Mouse (Mus musculus) heart, embryonic 14.5 days (tissue): ENCODE data around the gene Atp6v1f. TPM values are rescaled to one million over a fixed set of nuclear protein-coding genes. Genes with fewer than 3 reads are reported as not detected.

Experiments
- ATAC-seq: fragments of 200-750 bp; cut with Nextera tagmentation; 2 replicates; pipeline ENCODE4 v1.8.0; 2017; ENCODE audit warnings: low read depth, moderate TSS enrichment; ENCODE audit not compliant: insufficient number of reproducible peaks, insufficient read depth, low FRiP score
- H3K27ac ChIP-seq, 2 experiments: fragments of 200-500 bp in 1 of 2; fragments of 300-500 bp in 1 of 2; sonication (generic) in 1 of 2; replicated peaks in 1 of 2; 2 replicates each; pipeline ENCODE4 v1.5.1; 2012 to 2014; ENCODE audit warnings: low read depth in 2 of 2, low read length in 2 of 2, control low read depth in 1 of 2, mild to moderate bottlenecking in 1 of 2, mixed read lengths in 1 of 2; ENCODE audit not compliant: control insufficient read depth in 1 of 2, insufficient read depth in 1 of 2
- H3K27me3 ChIP-seq: fragments of 300-500 bp; sonication (generic); 2 replicates; pipeline ENCODE4 v1.6.1; 2014; ENCODE audit warnings: mild to moderate bottlenecking, low read length, control low read depth; ENCODE audit not compliant: control insufficient read depth, insufficient read depth
- H3K36me3 ChIP-seq: fragments of 300-500 bp; sonication (generic); 2 replicates; pipeline ENCODE4 v1.6.1; 2014; ENCODE audit warnings: mild to moderate bottlenecking, control low read depth, low read length, mixed read lengths; ENCODE audit not compliant: control insufficient read depth, insufficient read depth
- H3K4me1 ChIP-seq, 2 experiments: fragments of 200-500 bp in 1 of 2; fragments of 300-500 bp in 1 of 2; sonication (generic) in 1 of 2; 2 replicates each; pipeline ENCODE4 v1.6.1; 2012 to 2014; ENCODE audit warnings: low read length in 2 of 2, control low read depth in 1 of 2, mixed read lengths in 1 of 2; ENCODE audit not compliant: control insufficient read depth in 2 of 2, insufficient read depth in 2 of 2
- H3K4me2 ChIP-seq: fragments of 300-500 bp; sonication (generic); 2 replicates; pipeline ENCODE4 v1.6.1; 2014; ENCODE audit warnings: mild to moderate bottlenecking, low read length
- H3K4me3 ChIP-seq, 2 experiments: fragments of 200-500 bp in 1 of 2; fragments of 300-500 bp in 1 of 2; sonication (generic) in 1 of 2; 2 replicates each; pipeline ENCODE4 v1.5.1; 2012 to 2014; ENCODE audit warnings: low read length in 2 of 2, mild to moderate bottlenecking in 2 of 2, control low read depth in 1 of 2, low read depth in 1 of 2, moderate library complexity in 1 of 2; ENCODE audit not compliant: control insufficient read depth in 1 of 2, insufficient read depth in 1 of 2
- H3K9ac ChIP-seq: fragments of 300-500 bp; sonication (generic); 2 replicates; pipeline ENCODE4 v1.6.1; 2014; ENCODE audit warnings: mild to moderate bottlenecking, low read length
- H3K9me3 ChIP-seq: fragments of 300-500 bp; sonication (generic); 2 replicates; pipeline ENCODE4 v1.6.1; 2016; ENCODE audit warnings: low read length, control low read depth; ENCODE audit not compliant: control insufficient read depth
- WGBS: fragments of 180-500 bp; shearing (Covaris S2); extraction: QIAGEN DNeasy Blood & Tissue Kit; methylation state at CpG from one replicate; pipeline ENCODE4 v1.1.7; 2014; 5-methylcytosine and 5-hydroxymethylcytosine counted together
- polyA plus RNA-seq: library from polyadenylated mRNA; unstranded; fragments of >200 nt; fragmentation: Nextera tagmentation; extraction: Ambion mirVana; gene quantifications from 2 replicates; pipeline ENCODE4 v1.2.1, GENCODE M21; 2014

Atp6v1f gene
- polyA plus RNA-seq: 208 and 250 TPM in 2 replicates

GRCm38 (mm10) chr6:29467583-29468354 lies at the start of gene Atp6v1f:
Gene Atp6v1f (plus strand): TSS chr6:29467718.
- no peaks in the 10 kb centered on the region for H3K9me3 ChIP-seq
- no peaks in the 10 kb centered on the region for H3K27me3 ChIP-seq
- peaks cover 21% of the 10 kb centered on the region for H3K36me3 ChIP-seq
- H3K4me2 ChIP-seq: peak within 1 kb of the TSS; percentile 87
- under 1% methylated on average over 39 of the region's 39 CpGs for WGBS
- H3K9ac ChIP-seq: peak within 1 kb of the TSS; percentile 73
- H3K4me3 ChIP-seq: peak within 1 kb of the TSS; percentile 53 to 58
- peak within 1 kb of the TSS; percentile 20 to 36; a peak in 3 of 4 replicates for H3K27ac ChIP-seq
- peaks cover 2 to 4% of the 10 kb centered on the region in 2 experiments; a peak in 2 of 4 replicates for H3K4me1 ChIP-seq
- peak; percentile 85 for ATAC-seq

DNA sequence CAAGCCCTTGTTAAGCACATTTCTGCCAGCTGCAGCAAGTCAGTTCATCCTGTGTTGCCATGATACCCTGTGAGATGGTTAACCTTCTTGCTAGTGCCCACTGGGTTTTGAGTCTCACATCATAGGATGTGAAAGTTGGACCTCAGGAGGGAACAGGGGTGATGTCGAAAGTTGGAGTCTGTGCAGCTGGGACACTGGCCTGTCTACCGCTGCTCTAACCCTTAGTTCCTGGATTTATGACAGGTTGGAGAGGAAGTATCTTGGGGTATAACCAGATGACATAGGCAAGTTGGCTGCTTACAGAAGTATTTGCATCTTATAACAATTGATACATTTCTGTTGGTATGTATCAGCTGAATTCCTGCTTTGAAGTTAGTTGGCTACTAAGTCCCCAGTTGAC lies 46.9 kb upstream of the Atp6v1f start:
- H3K9ac ChIP-seq: no peak overlapping the region
- H3K27ac ChIP-seq: no peak overlapping the region
- no peaks in the 10 kb centered on the region for H3K4me1 ChIP-seq
- no peak for ATAC-seq
- H3K27me3 ChIP-seq: no peaks in the 10 kb centered on the region
- H3K36me3 ChIP-seq: peaks cover 20% of the 10 kb centered on the region
- 84% methylated on average over 2 of the region's 2 CpGs for WGBS
- no peak overlapping the region for H3K4me3 ChIP-seq
- H3K9me3 ChIP-seq: no peaks in the 10 kb centered on the region
- H3K4me2 ChIP-seq: no peak overlapping the region

- no peak overlapping the region for H3K9ac ChIP-seq
- WGBS: 82% methylated on average over 8 of the region's 8 CpGs
- H3K9me3 ChIP-seq: no peaks in the 10 kb centered on the region
- no peaks in the 10 kb centered on the region for H3K27me3 ChIP-seq
- H3K27ac ChIP-seq: no peak overlapping the region
- no peaks in the 10 kb centered on the region for H3K36me3 ChIP-seq
- peaks cover 0 to under 1% of the 10 kb centered on the region in 2 experiments; a peak in 2 of 4 replicates for H3K4me1 ChIP-seq
- ATAC-seq: no peak
- H3K4me2 ChIP-seq: no peak overlapping the region
- no peak overlapping the region for H3K4me3 ChIP-seq
Observed at GRCm38 (mm10) chr6:29425118-29425517, 42.4 kb upstream of the Atp6v1f start.

GRCm38 (mm10) chr6:29426331-29426730 lies 41.2 kb upstream of the Atp6v1f start:
- Histone ChIP-seq H3K36me3 (no peaks in the 10 kb centered on the region), H3K9me3 (no peaks in the 10 kb centered on the region), H3K4me1 (peaks cover 11 to 12% of the 10 kb centered on the region in 2 experiments), H3K4me2 (no peak overlapping the region), H3K27me3 (no peaks in the 10 kb centered on the region), H3K4me3 (no peak overlapping the region), H3K9ac (no peak overlapping the region), H3K27ac (no peak overlapping the region)
- WGBS: 75% methylated on average over 6 of the region's 6 CpGs
- ATAC-seq: no peak

GRCm38 (mm10) chr6:29428171-29428570 lies 39.3 kb upstream of the Atp6v1f start:
- Histone ChIP-seq H3K36me3 (no peaks in the 10 kb centered on the region), H3K27me3 (no peaks in the 10 kb centered on the region), H3K4me2 (no peak overlapping the region), H3K4me1 (peaks cover 24 to 27% of the 10 kb centered on the region in 2 experiments), H3K9ac (no peak overlapping the region), H3K4me3 (no peak overlapping the region), H3K27ac (no peak overlapping the region), H3K9me3 (no peaks in the 10 kb centered on the region)
- WGBS: 69% methylated on average over 4 of the region's 4 CpGs
- ATAC-seq: no peak

DNA sequence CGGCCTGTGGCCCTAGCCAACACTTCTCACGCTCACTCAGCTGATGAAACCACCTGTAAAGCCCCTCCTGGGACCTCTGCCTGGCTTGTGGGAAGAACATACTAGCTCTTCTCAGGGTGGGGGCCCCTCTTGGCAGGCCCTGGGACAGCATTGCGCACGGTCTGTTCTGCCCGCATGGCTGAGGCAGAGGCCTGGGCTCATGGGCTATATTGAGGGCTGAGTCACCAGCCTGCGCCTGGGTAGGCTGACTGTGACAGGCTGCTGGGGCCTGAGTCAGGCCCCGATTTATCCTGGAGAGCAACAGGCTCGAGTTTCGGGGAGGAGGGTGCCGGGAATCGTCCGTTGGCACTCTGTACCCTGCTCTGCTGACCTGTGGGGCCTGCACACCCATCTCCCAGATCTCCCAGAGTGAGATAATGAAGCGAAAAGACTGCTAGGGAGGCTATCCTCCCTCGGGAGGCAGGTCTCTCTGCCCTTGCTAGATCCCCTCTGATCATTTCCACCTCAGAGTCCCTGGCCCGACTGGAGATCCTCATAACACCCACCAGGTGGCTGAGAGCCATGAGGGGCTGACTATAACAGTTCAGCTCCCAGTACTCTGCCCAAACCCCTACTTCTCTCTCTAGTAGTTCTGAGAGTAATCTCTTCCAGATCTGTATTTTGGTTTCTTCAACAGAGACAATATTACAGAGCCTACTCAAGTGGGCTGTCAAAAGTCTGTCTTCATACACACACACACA lies 36.7 kb upstream of the Atp6v1f start:
- Histone ChIP-seq H3K36me3 (no peaks in the 10 kb centered on the region), H3K27ac (peak overlapping the region; percentile 99), H3K9me3 (no peaks in the 10 kb centered on the region), H3K4me1 (peaks cover 25 to 27% of the 10 kb centered on the region in 2 experiments), H3K4me2 (peak overlapping the region; percentile 81), H3K27me3 (no peaks in the 10 kb centered on the region), H3K9ac (peak overlapping the region; percentile 72), H3K4me3 (no peak overlapping the region)
- WGBS: 22% methylated on average over 15 of the region's 15 CpGs
- no peak for ATAC-seq

GRCm38 (mm10) chr6:29431473-29431872 lies 36.0 kb upstream of the Atp6v1f start:
- 10% methylated on average over 5 of the region's 5 CpGs for WGBS
- ATAC-seq: peak; percentile 22
- Histone ChIP-seq H3K27me3 (no peaks in the 10 kb centered on the region), H3K9ac (peak overlapping the region; percentile 97), H3K27ac (peak overlapping the region; percentile 99), H3K36me3 (no peaks in the 10 kb centered on the region), H3K4me2 (peak overlapping the region; percentile 81), H3K4me1 (peaks cover 30 to 34% of the 10 kb centered on the region in 2 experiments), H3K9me3 (no peaks in the 10 kb centered on the region), H3K4me3 (no peak overlapping the region)
